Mouse (Mus musculus) neural tube, postnatal 0 days (tissue): ENCODE measurements around the gene Vmn1r28. TPM values are rescaled to one million over a fixed set of nuclear protein-coding genes. Genes with fewer than 3 reads are reported as not detected.

ENCODE experiments used
- polyA plus RNA-seq: library from polyadenylated mRNA; unstranded; fragments of >200 nt; fragmentation: Nextera tagmentation; extraction: Ambion mirVana; gene quantifications from 2 replicates; pipeline ENCODE4 v1.2.1, GENCODE M21; 2015

Gene Vmn1r28
- not detected in 2 replicates for polyA plus RNA-seq

GRCm38 (mm10) chr6:58261737-58262136, at the start of gene Vmn1r28:
Gene Vmn1r28 (plus strand): TSS chr6:58262037.

GRCm38 (mm10) chr6:58218721-58219120, 43.1 kb upstream of the Vmn1r28 start, which contains the start of gene Vmn1r27:
Gene Vmn1r27 (minus strand): TSS chr6:58218821.

GRCm38 (mm10) chr6:58301249-58301648, 39.4 kb downstream of the Vmn1r28 start, which contains the start of gene Vmn1r29:
Gene Vmn1r29 (plus strand): TSS chr6:58301549.

Other genes starting within 250 kb of the Vmn1r28 start
- gene Vmn1r26, start 246.9 kb upstream of the Vmn1r28 start, polyA plus RNA-seq: not detected in 2 replicates
- gene Vmn1r27, start 43.2 kb upstream of the Vmn1r28 start, polyA plus RNA-seq: not detected in 2 replicates
- gene Vmn1r29, start 39.5 kb downstream of the Vmn1r28 start, polyA plus RNA-seq: not detected in 2 replicates
- not detected in 2 replicates for gene Vmn1r30, start 181.3 kb downstream of the Vmn1r28 start, polyA plus RNA-seq
- not detected in 2 replicates for gene Vmn1r31, start 213.3 kb downstream of the Vmn1r28 start, polyA plus RNA-seq